Mouse (Mus musculus): Measurements from ENCODE around the gene Prss36. TPM values are rescaled to one million over a fixed set of nuclear protein-coding genes. Genes with fewer than 3 reads are reported as not detected.

The Prss36 gene
- polyA plus RNA-seq, 1 experiment, result 10.6 TPM

DNA sequence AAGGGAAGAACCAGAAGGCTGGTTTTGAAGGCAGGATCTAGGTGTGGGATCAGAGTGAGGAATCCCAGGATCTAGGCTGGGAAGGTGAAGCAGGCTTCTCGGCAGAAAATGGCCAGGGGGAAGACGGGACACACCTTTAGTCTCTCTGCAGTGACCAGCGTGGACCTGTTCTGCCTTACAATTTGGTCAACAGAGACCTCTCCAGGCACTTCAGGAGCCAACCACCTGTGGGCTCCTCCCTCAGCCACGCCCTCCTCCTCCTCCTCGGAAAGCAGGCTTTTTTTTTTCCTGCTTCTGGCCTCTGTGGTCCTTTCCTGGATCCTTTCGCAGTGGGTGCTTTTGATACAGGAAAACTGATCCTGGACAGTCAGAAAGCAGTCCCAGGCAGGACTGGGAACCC, 16.6 kb downstream of the Prss36 start, which contains the start of gene Prss8:
Prss8 (minus strand) TSS at position 182 of the 400 bp plus-strand sequence.
- Histone ChIP-seq H3K4me3 (no peak within 1 kb of the TSS), H3K27me3 (ENCODE audit: control insufficient read depth, insufficient read depth, insufficient read length) (no peaks in the 10 kb centered on the region), H3K79me2 (ENCODE audit: control insufficient read depth, insufficient read depth) (no peaks in the 10 kb centered on the region), H3ac (ENCODE audit: control insufficient read depth, insufficient read length) (no peak within 1 kb of the TSS), H3K36me3 (ENCODE audit: control insufficient read depth, insufficient read depth) (peaks cover 2% of the 10 kb centered on the region), H3K4me2 (ENCODE audit: low read depth) (no peak within 1 kb of the TSS)
- no peak for TF ChIP-seq REST (IDR thresholded peaks at IDR 0.05; ENCODE audit: insufficient read depth, insufficient read length)
- no peak for TF ChIP-seq TCF12 (IDR thresholded peaks at IDR 0.05; ENCODE audit: insufficient read depth, poor library complexity, severe bottlenecking)
- TF ChIP-seq CEBPB (IDR thresholded peaks at IDR 0.05; ENCODE audit: insufficient read depth, poor library complexity, severe bottlenecking), result no peak
- TF ChIP-seq SRF (IDR thresholded peaks at IDR 0.05; ENCODE audit: control insufficient read depth, insufficient read length, low read depth), result no peak
- no peak for TF ChIP-seq POLR2A (IDR thresholded peaks at IDR 0.05; ENCODE audit: insufficient read length, low read depth)
- no peak for TF ChIP-seq TCF3 (IDR thresholded peaks at IDR 0.05; ENCODE audit: insufficient read length, low read depth)
- no peak for TF ChIP-seq MAX (IDR thresholded peaks at IDR 0.05; ENCODE audit: low read depth)
- TF ChIP-seq E2F4 (IDR thresholded peaks at IDR 0.05; ENCODE audit: insufficient read depth), result no peak
- no peak for TF ChIP-seq USF1 (IDR thresholded peaks at IDR 0.05; ENCODE audit: low read depth)
- no peak for TF ChIP-seq MYOG (IDR thresholded peaks at IDR 0.05; ENCODE audit: control insufficient read depth in 1 of 3, insufficient read depth in 1 of 3, insufficient read length in 2 of 3, low read depth in 2 of 3)
- no peak for TF ChIP-seq MYOD1 (IDR thresholded peaks at IDR 0.05; ENCODE audit: control insufficient read depth in 1 of 3, insufficient read length in 2 of 3, low read depth in 2 of 3)
- no peak for TF ChIP-seq POLR2AphosphoS2 (IDR thresholded peaks at IDR 0.05; ENCODE audit: insufficient read length, low read depth)

DNA sequence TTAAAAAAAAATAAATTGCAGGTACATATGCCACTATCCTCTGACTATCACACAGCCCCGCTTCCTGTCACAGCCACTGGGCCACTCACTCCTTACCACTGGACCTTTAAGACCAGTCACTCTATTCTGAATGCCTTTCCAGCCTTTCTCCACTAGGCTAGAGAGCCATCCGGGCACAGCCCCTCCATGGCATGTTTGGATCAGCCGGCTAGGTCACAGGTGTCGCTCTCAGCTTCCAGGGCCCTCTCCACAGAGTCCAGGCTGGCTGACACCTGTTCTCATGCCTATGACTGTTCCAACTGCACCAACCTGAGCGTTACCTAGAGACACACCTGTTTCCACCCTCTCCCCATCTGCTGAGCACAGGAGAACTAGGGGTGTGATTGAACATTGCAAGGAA, 17.9 kb downstream of the Prss36 start:
- Histone ChIP-seq H3K27me3 (ENCODE audit: control insufficient read depth, insufficient read depth, insufficient read length) (no peaks in the 10 kb centered on the region), H3K4me2 (ENCODE audit: low read depth) (no peak overlapping the region), H3K4me3 (no peak overlapping the region), H3ac (ENCODE audit: control insufficient read depth, insufficient read length) (no peak overlapping the region), H3K36me3 (ENCODE audit: control insufficient read depth, insufficient read depth) (peaks cover 4% of the 10 kb centered on the region), H3K79me2 (ENCODE audit: control insufficient read depth, insufficient read depth) (no peaks in the 10 kb centered on the region)
- no peak for TF ChIP-seq POLR2AphosphoS2 (IDR thresholded peaks at IDR 0.05; ENCODE audit: insufficient read length, low read depth)
- peak in 1 of 3 experiments; percentile 45 for TF ChIP-seq MYOG (IDR thresholded peaks at IDR 0.05; ENCODE audit: control insufficient read depth in 1 of 3, insufficient read depth in 1 of 3, insufficient read length in 2 of 3, low read depth in 2 of 3)
- no peak for TF ChIP-seq MAX (IDR thresholded peaks at IDR 0.05; ENCODE audit: low read depth)
- peak in 1 of 3 experiments; percentile 44 for TF ChIP-seq MYOD1 (IDR thresholded peaks at IDR 0.05; ENCODE audit: control insufficient read depth in 1 of 3, insufficient read length in 2 of 3, low read depth in 2 of 3)
- no peak for TF ChIP-seq SRF (IDR thresholded peaks at IDR 0.05; ENCODE audit: control insufficient read depth, insufficient read length, low read depth)

- Histone ChIP-seq H3K27me3 (ENCODE audit: control insufficient read depth, insufficient read depth, insufficient read length) (no peaks in the 10 kb centered on the region), H3K4me3 (no peak overlapping the region), H3K36me3 (ENCODE audit: control insufficient read depth, insufficient read depth) (peaks cover 4% of the 10 kb centered on the region), H3K79me2 (ENCODE audit: control insufficient read depth, insufficient read depth) (no peaks in the 10 kb centered on the region), H3ac (ENCODE audit: control insufficient read depth, insufficient read length) (no peak overlapping the region), H3K4me2 (ENCODE audit: low read depth) (no peak overlapping the region)
- TF ChIP-seq MYOD1 (IDR thresholded peaks at IDR 0.05; ENCODE audit: control insufficient read depth in 1 of 3, insufficient read length in 2 of 3, low read depth in 2 of 3), result no peak
- TF ChIP-seq MYOG (IDR thresholded peaks at IDR 0.05; ENCODE audit: control insufficient read depth in 1 of 3, insufficient read depth in 1 of 3, insufficient read length in 2 of 3, low read depth in 2 of 3), result no peak
- TF ChIP-seq POLR2A (IDR thresholded peaks at IDR 0.05; ENCODE audit: insufficient read length, low read depth), result no peak
- no peak for TF ChIP-seq SRF (IDR thresholded peaks at IDR 0.05; ENCODE audit: control insufficient read depth, insufficient read length, low read depth)
- no peak for TF ChIP-seq TCF12 (IDR thresholded peaks at IDR 0.05; ENCODE audit: insufficient read depth, poor library complexity, severe bottlenecking)
- TF ChIP-seq E2F4 (IDR thresholded peaks at IDR 0.05; ENCODE audit: insufficient read depth), result no peak
- no peak for TF ChIP-seq TCF3 (IDR thresholded peaks at IDR 0.05; ENCODE audit: insufficient read length, low read depth)
- no peak for TF ChIP-seq CEBPB (IDR thresholded peaks at IDR 0.05; ENCODE audit: insufficient read depth, poor library complexity, severe bottlenecking)
- TF ChIP-seq REST (IDR thresholded peaks at IDR 0.05; ENCODE audit: insufficient read depth, insufficient read length), result no peak
- no peak for TF ChIP-seq POLR2AphosphoS2 (IDR thresholded peaks at IDR 0.05; ENCODE audit: insufficient read length, low read depth)
- no peak for TF ChIP-seq USF1 (IDR thresholded peaks at IDR 0.05; ENCODE audit: low read depth)
- TF ChIP-seq MAX (IDR thresholded peaks at IDR 0.05; ENCODE audit: low read depth), result no peak
Measured at GRCm38 (mm10) chr7:127927726-127928125, 18.8 kb downstream of the Prss36 start.

DNA sequence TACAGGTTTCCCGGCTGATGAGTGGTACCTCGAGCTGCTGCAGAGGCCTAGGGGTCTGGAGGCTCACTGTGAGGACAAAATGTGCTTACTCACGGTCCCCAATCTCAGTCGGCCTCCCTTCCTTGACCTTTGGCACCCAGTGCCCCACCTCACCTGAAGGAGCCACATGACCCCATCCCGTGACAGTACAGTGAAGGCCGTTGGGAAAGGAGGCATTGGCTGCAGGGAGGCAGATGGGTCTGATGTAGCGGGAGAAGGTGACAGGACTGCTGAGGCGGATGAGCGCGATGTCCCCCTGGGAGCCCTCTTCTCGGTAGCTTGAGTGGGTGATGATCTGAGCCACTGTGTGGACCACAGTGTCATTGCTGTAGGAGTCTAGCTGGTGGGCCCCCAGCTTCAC, 19.7 kb downstream of the Prss36 start:
- no peak overlapping the region for H3K4me3 ChIP-seq
- H3K27me3 ChIP-seq (ENCODE audit: control insufficient read depth, insufficient read depth, insufficient read length), result no peaks in the 10 kb centered on the region
- no peaks in the 10 kb centered on the region for H3K79me2 ChIP-seq (ENCODE audit: control insufficient read depth, insufficient read depth)
- H3K36me3 ChIP-seq (ENCODE audit: control insufficient read depth, insufficient read depth), result peaks cover 8% of the 10 kb centered on the region
- no peak overlapping the region for H3ac ChIP-seq (ENCODE audit: control insufficient read depth, insufficient read length)
- no peak overlapping the region for H3K4me2 ChIP-seq (ENCODE audit: low read depth)
- TF ChIP-seq TCF3 (IDR thresholded peaks at IDR 0.05; ENCODE audit: insufficient read length, low read depth), result no peak

GRCm38 (mm10) chr7:127926066-127926465, 20.5 kb downstream of the Prss36 start:
- no peak overlapping the region for H3K4me2 ChIP-seq (ENCODE audit: low read depth)
- peaks cover 8% of the 10 kb centered on the region for H3K36me3 ChIP-seq (ENCODE audit: control insufficient read depth, insufficient read depth)
- H3K79me2 ChIP-seq (ENCODE audit: control insufficient read depth, insufficient read depth), result no peaks in the 10 kb centered on the region
- no peak for TF ChIP-seq E2F4 (IDR thresholded peaks at IDR 0.05; ENCODE audit: insufficient read depth)
- no peak for TF ChIP-seq USF1 (IDR thresholded peaks at IDR 0.05; ENCODE audit: low read depth)
- TF ChIP-seq REST (IDR thresholded peaks at IDR 0.05; ENCODE audit: insufficient read depth, insufficient read length), result no peak
- TF ChIP-seq MAX (IDR thresholded peaks at IDR 0.05; ENCODE audit: low read depth), result no peak
- TF ChIP-seq TCF12 (IDR thresholded peaks at IDR 0.05; ENCODE audit: insufficient read depth, poor library complexity, severe bottlenecking), result no peak
- TF ChIP-seq CEBPB (IDR thresholded peaks at IDR 0.05; ENCODE audit: insufficient read depth, poor library complexity, severe bottlenecking), result no peak
- no peak for TF ChIP-seq SRF (IDR thresholded peaks at IDR 0.05; ENCODE audit: control insufficient read depth, insufficient read length, low read depth)
- TF ChIP-seq POLR2A (IDR thresholded peaks at IDR 0.05; ENCODE audit: insufficient read length, low read depth), result no peak
- TF ChIP-seq MYOG (IDR thresholded peaks at IDR 0.05; ENCODE audit: control insufficient read depth in 1 of 3, insufficient read depth in 1 of 3, insufficient read length in 2 of 3, low read depth in 2 of 3), result no peak
- no peak for TF ChIP-seq MYOD1 (IDR thresholded peaks at IDR 0.05; ENCODE audit: control insufficient read depth in 1 of 3, insufficient read length in 2 of 3, low read depth in 2 of 3)
- no peak for TF ChIP-seq TCF3 (IDR thresholded peaks at IDR 0.05; ENCODE audit: insufficient read length, low read depth)
- TF ChIP-seq POLR2AphosphoS2 (IDR thresholded peaks at IDR 0.05; ENCODE audit: insufficient read length, low read depth), result no peak
- H3K27me3 ChIP-seq (ENCODE audit: control insufficient read depth, insufficient read depth, insufficient read length), result no peaks in the 10 kb centered on the region
- no peak overlapping the region for H3K4me3 ChIP-seq
- no peak overlapping the region for H3ac ChIP-seq (ENCODE audit: control insufficient read depth, insufficient read length)

Data from myocyte (in vitro differentiated cells).